Mouse (Mus musculus) neural tube, embryonic 15.5 days (tissue): ENCODE measurements around the gene Trcg1. TPM values are rescaled to one million over a fixed set of nuclear protein-coding genes. Genes with fewer than 3 reads are reported as not detected.

Source experiments
- ATAC-seq: fragments of 200-750 bp; cut with Nextera tagmentation; 2 replicates; pipeline ENCODE4 v1.8.0; 2017; ENCODE audit warnings: mild to moderate bottlenecking, moderate TSS enrichment, moderate library complexity; ENCODE audit not compliant: low FRiP score
- H3K27ac ChIP-seq: fragments of 300-500 bp; sonication (generic); replicated peaks from 2 replicates; pipeline ENCODE4 v1.5.1; 2015; ENCODE audit warnings: mild to moderate bottlenecking, inconsistent platforms
- H3K27me3 ChIP-seq: fragments of 300-500 bp; sonication (generic); replicated peaks from 2 replicates; pipeline ENCODE4 v1.6.1; 2015; ENCODE audit warnings: inconsistent platforms
- H3K36me3 ChIP-seq: fragments of 300-500 bp; sonication (generic); 2 replicates; pipeline ENCODE4 v1.6.1; 2015; ENCODE audit warnings: inconsistent platforms
- H3K4me1 ChIP-seq: fragments of 300-500 bp; sonication (generic); 2 replicates; pipeline ENCODE4 v1.6.1; 2015; ENCODE audit warnings: inconsistent platforms
- H3K4me2 ChIP-seq: fragments of 300-500 bp; sonication (generic); 2 replicates; pipeline ENCODE4 v1.6.1; 2015; ENCODE audit warnings: inconsistent platforms, mild to moderate bottlenecking, moderate library complexity
- H3K4me3 ChIP-seq: fragments of 300-500 bp; sonication (generic); replicated peaks from 2 replicates; pipeline ENCODE4 v1.5.1; 2015; ENCODE audit warnings: mild to moderate bottlenecking, inconsistent platforms
- H3K9ac ChIP-seq: fragments of 300-500 bp; sonication (generic); replicated peaks from 2 replicates; pipeline ENCODE4 v1.6.1; 2015; ENCODE audit warnings: mild to moderate bottlenecking, inconsistent platforms
- H3K9me3 ChIP-seq: fragments of 300-500 bp; sonication (generic); replicated peaks from 2 replicates; pipeline ENCODE4 v1.6.1; 2016; ENCODE audit warnings: inconsistent platforms
- WGBS: fragments of 180-500 bp; shearing (Covaris S2); methylation state at CpG from one replicate; pipeline ENCODE4 v1.1.7; 2015; ENCODE audit warnings: mixed read lengths; 5-methylcytosine and 5-hydroxymethylcytosine counted together
- polyA plus RNA-seq: library from polyadenylated mRNA; unstranded; fragments of >200 nt; fragmentation: Nextera tagmentation; extraction: Ambion mirVana; gene quantifications from 2 replicates; pipeline ENCODE4 v1.2.1, GENCODE M21; 2015

Trcg1 gene
- polyA plus RNA-seq, 1 experiment from 2014 or later = not detected

DNA sequence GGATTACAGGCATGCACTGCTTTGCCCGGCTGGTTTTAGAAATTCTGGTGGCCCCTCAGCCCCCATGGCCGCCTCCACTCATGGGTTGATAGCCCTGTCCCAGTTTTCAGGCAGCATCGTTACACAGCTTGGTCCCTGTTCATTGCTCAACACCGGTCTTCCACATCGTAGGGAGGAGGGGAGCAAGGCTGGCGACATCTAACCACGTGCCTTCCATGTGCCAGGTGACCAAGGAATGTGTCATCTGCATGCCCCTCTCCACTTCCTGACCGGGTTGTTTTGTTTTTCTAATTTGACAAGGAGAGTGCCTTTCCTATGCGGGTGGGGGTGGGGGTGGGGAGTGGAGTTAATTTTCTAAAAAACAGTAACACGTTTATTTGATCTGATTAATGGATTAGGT, 31.7 kb downstream of the Trcg1 start:
- ATAC-seq = no peak
- no peak overlapping the region for H3K27ac ChIP-seq
- H3K9ac ChIP-seq = no peak overlapping the region
- H3K36me3 ChIP-seq = no peaks in the 10 kb centered on the region
- no peaks in the 10 kb centered on the region for H3K9me3 ChIP-seq
- peaks cover 17% of the 10 kb centered on the region for H3K27me3 ChIP-seq
- H3K4me1 ChIP-seq = peaks cover 8% of the 10 kb centered on the region; the same call in 1 of the 2 replicates
- 23% methylated on average over 10 of the region's 10 CpGs for WGBS
- H3K4me2 ChIP-seq = no peak overlapping the region
- H3K4me3 ChIP-seq = no peak overlapping the region

GRCm38 (mm10) chr9:57268575-57268974, 32.2 kb downstream of the Trcg1 start:
- peaks cover 12% of the 10 kb centered on the region for H3K27me3 ChIP-seq
- peaks cover 8% of the 10 kb centered on the region; the same call in 1 of the 2 replicates for H3K4me1 ChIP-seq
- ATAC-seq = no peak
- no peak overlapping the region for H3K27ac ChIP-seq
- WGBS = 8% methylated on average over 3 of the region's 3 CpGs
- H3K36me3 ChIP-seq = no peaks in the 10 kb centered on the region
- no peaks in the 10 kb centered on the region for H3K9me3 ChIP-seq
- H3K4me3 ChIP-seq = no peak overlapping the region
- no peak overlapping the region for H3K9ac ChIP-seq
- H3K4me2 ChIP-seq = no peak overlapping the region

- Histone ChIP-seq H3K4me3 (no peak overlapping the region), H3K36me3 (no peaks in the 10 kb centered on the region), H3K4me1 (peaks cover 8% of the 10 kb centered on the region; the same call in 1 of the 2 replicates), H3K4me2 (no peak overlapping the region), H3K9me3 (no peaks in the 10 kb centered on the region), H3K9ac (no peak overlapping the region), H3K27ac (no peak overlapping the region), H3K27me3 (peaks cover 4% of the 10 kb centered on the region)
- WGBS = 54% methylated on average over 1 of the region's 1 CpGs
- ATAC-seq = no peak
These were observed 33.0 kb downstream of the Trcg1 start for GRCm38 (mm10) chr9:57269384-57269783.

- Histone ChIP-seq H3K4me2 (no peak overlapping the region), H3K9me3 (no peaks in the 10 kb centered on the region), H3K9ac (no peak overlapping the region), H3K27ac (no peak overlapping the region), H3K36me3 (no peaks in the 10 kb centered on the region), H3K4me1 (peaks cover 8% of the 10 kb centered on the region; the same call in 1 of the 2 replicates), H3K4me3 (no peak overlapping the region), H3K27me3 (0 out of 2 replicates have a peak, but pooled peaks cover 2% of the 10 kb centered on the region)
- ATAC-seq = no peak
- 19% methylated on average over 8 of the region's 8 CpGs for WGBS
These were observed 34.0 kb downstream of the Trcg1 start for GRCm38 (mm10) chr9:57270399-57270798.

DNA sequence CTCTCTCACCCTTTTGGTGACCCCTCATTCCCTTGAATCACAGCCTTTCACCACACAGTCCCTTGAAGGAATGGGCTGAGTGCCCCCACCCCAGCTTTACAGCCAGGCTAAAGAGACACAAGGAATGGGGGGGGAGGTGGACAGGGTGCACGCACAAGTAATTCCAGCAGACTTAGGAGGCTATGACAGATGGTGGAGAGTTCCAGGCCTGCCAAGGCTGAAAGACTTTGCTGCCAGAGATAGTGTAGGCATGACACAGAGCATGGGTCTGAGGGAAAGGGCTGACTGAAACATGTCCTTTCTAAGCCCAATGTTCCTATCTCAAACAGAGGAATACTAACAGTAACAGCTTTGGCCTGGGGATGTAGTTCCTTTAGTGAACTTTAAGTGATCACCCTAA, 34.7 kb downstream of the Trcg1 start:
- Histone ChIP-seq H3K27ac (no peak overlapping the region), H3K36me3 (no peaks in the 10 kb centered on the region), H3K9me3 (no peaks in the 10 kb centered on the region), H3K4me3 (no peak overlapping the region), H3K9ac (no peak overlapping the region), H3K4me2 (no peak overlapping the region), H3K4me1 (peaks cover 8% of the 10 kb centered on the region; the same call in 1 of the 2 replicates), H3K27me3 (0 out of 2 replicates have a peak, but pooled peaks cover 2% of the 10 kb centered on the region)
- no peak for ATAC-seq
- WGBS = 28% methylated on average over 1 of the region's 1 CpGs

DNA sequence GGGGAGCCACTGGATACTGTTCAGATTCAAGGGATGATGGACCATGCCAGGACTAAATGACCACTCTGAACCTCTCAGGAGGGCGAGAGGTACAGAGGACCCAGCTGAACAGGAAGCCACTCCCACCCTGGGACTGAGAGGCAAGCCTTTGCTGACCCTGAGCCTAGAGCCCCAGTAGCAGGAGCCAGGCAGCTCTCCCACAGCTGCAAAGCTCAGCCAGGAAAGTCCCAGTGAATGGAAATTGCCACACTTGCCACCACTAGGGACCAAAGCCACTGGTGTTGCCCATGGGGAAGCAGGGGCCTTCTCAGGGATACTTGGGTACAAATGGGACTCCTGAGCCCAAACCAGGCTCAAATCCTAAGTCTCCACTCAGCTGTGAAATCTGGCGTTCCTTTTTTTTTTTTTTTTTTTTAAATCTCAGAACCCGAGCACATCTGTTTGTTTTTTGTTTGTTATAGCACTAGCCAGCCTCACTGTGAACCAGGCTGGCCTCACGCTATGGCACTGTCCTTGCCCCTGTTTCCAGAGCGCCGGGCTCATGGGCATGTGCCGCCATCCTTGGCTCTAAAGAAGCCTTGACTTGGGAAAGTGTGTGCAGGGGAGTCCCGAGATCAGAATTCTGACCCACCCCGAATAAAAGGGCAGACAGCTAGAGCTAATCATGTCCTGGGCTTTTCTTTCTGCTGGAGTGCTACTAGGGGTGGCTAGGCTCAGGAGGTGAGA, 35.6 kb downstream of the Trcg1 start:
- H3K9me3 ChIP-seq = no peaks in the 10 kb centered on the region
- H3K4me2 ChIP-seq = no peak overlapping the region
- no peaks in the 10 kb centered on the region for H3K36me3 ChIP-seq
- no peak for ATAC-seq
- 0 out of 2 replicates have a peak, but pooled peaks cover 2% of the 10 kb centered on the region for H3K27me3 ChIP-seq
- peaks cover 8% of the 10 kb centered on the region; the same call in 1 of the 2 replicates for H3K4me1 ChIP-seq
- H3K9ac ChIP-seq = no peak overlapping the region
- 60% methylated on average over 9 of the region's 9 CpGs for WGBS
- H3K4me3 ChIP-seq = no peak overlapping the region
- H3K27ac ChIP-seq = no peak overlapping the region

- ATAC-seq = no peak
- Histone ChIP-seq H3K9ac (no peak overlapping the region), H3K4me1 (peaks cover 8% of the 10 kb centered on the region; the same call in 1 of the 2 replicates), H3K27ac (no peak overlapping the region), H3K27me3 (0 out of 2 replicates have a peak, but pooled peaks cover 2% of the 10 kb centered on the region), H3K36me3 (no peaks in the 10 kb centered on the region), H3K4me2 (no peak overlapping the region), H3K9me3 (no peaks in the 10 kb centered on the region), H3K4me3 (no peak overlapping the region)
- 66% methylated on average over 8 of the region's 8 CpGs for WGBS
These were observed 36.8 kb downstream of the Trcg1 start for GRCm38 (mm10) chr9:57272902-57273804.

- 28% methylated on average over 6 of the region's 6 CpGs for WGBS
- H3K4me3 ChIP-seq = no peak overlapping the region
- H3K4me2 ChIP-seq = no peak overlapping the region
- 0 out of 2 replicates have a peak, but pooled peaks cover 2% of the 10 kb centered on the region for H3K27me3 ChIP-seq
- no peak overlapping the region for H3K27ac ChIP-seq
- H3K9me3 ChIP-seq = no peaks in the 10 kb centered on the region
- peaks cover 8% of the 10 kb centered on the region; the same call in 1 of the 2 replicates for H3K4me1 ChIP-seq
- no peak for ATAC-seq
- no peaks in the 10 kb centered on the region for H3K36me3 ChIP-seq
- H3K9ac ChIP-seq = no peak overlapping the region
These were observed 37.6 kb downstream of the Trcg1 start for GRCm38 (mm10) chr9:57273805-57274494.

DNA sequence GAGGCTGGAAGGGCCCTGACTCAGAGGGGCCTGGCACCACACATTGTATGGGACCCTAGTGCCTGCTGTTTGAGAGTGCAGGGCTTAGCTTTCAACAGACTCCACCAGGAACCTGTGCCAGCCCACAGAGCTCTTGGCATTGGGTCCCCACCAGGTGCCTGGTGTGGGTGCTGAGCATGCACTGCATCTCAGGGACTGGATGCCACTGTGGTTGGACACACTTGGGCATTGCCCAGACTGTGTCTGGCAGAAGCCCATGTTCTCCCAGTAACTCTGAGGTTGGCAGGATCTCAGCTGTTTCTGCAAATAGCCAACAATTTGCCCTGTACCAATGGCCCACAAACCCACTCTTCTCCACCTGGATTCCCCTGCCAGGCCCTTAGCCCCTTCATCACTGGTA, 40.0 kb downstream of the Trcg1 start:
- no peak for ATAC-seq
- Histone ChIP-seq H3K9me3 (no peaks in the 10 kb centered on the region), H3K27me3 (0 out of 2 replicates have a peak, but pooled peaks cover 2% of the 10 kb centered on the region), H3K4me3 (no peak overlapping the region), H3K4me1 (peaks cover 5% of the 10 kb centered on the region), H3K27ac (no peak overlapping the region), H3K36me3 (no peaks in the 10 kb centered on the region), H3K9ac (no peak overlapping the region), H3K4me2 (no peak overlapping the region)

DNA sequence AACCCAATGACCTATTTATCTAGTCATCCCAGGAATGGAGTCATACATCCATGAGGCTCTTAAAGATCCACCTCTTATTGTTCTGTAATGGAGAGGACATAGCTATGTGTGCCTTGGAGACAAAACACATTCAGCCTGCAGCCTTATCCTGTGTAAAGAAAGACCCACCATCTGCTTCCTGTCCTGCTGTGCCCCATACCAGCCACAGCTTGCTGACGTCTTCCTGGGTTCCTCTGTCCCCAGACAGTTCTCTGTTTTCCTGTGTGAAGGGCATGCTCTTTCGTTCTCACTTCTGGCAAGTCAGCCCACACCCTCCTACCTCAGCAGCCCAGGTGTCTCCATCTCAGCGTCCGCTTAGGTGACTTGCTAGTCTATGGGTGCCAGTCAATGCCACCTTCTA, 41.9 kb downstream of the Trcg1 start:
- 56% methylated on average over 4 of the region's 4 CpGs for WGBS
- no peak for ATAC-seq
- Histone ChIP-seq H3K9me3 (no peaks in the 10 kb centered on the region), H3K27ac (no peak overlapping the region), H3K4me2 (no peak overlapping the region), H3K4me1 (peaks cover 10% of the 10 kb centered on the region), H3K27me3 (no peaks in the 10 kb centered on the region), H3K9ac (no peak overlapping the region), H3K36me3 (no peaks in the 10 kb centered on the region), H3K4me3 (no peak overlapping the region)

GRCm38 (mm10) chr9:57279441-57279840, 43.1 kb downstream of the Trcg1 start:
- Histone ChIP-seq H3K27ac (no peak overlapping the region), H3K4me1 (peaks cover 10% of the 10 kb centered on the region), H3K27me3 (no peaks in the 10 kb centered on the region), H3K4me3 (no peak overlapping the region), H3K4me2 (no peak overlapping the region), H3K9me3 (no peaks in the 10 kb centered on the region), H3K36me3 (no peaks in the 10 kb centered on the region), H3K9ac (no peak overlapping the region)
- ATAC-seq = no peak
- WGBS = 58% methylated on average over 4 of the region's 4 CpGs
